Mouse (Mus musculus) cortical plate, adult 2 months (tissue): Measurements from ENCODE around the gene Klf3.

Experiments used
- CTCF ChIP-seq: fragments of 200-500 bp; IDR thresholded peaks from 2 replicates; pipeline ENCODE4 v1.5.1; 2011; ENCODE audit warnings: mild to moderate bottlenecking, control low read depth, low read length; ENCODE audit not compliant: insufficient read depth; ENCODE audit errors: extremely low read depth
- POLR2A ChIP-seq: fragments of 200-500 bp; IDR thresholded peaks from 2 replicates; pipeline ENCODE4 v1.6.1; 2011; ENCODE audit warnings: mild to moderate bottlenecking, low read length, control low read depth; ENCODE audit not compliant: insufficient read depth; ENCODE audit errors: extremely low read depth

GRCm38 (mm10) chr5:64860900-64861470 lies 57.8 kb downstream of the Klf3 start:
- no peak for TF ChIP-seq CTCF
- TF ChIP-seq POLR2A: no peak
